Mouse (Mus musculus) gastrocnemius, adult 2 months (tissue): ENCODE measurements around the gene Gm9732. TPM values are rescaled to one million over a fixed set of nuclear protein-coding genes. Genes with fewer than 3 reads are reported as not detected.
A peak's percentile ranks its signal among the peaks of the same experiment; 100 is the strongest.
"Not testable (repeated sequence)": the region's sequence is repeated elsewhere in the genome, so short reads cannot be mapped to it uniquely, and the experiment has no call there.

Experiments
- DNase-seq: peaks from one replicate; pipeline ENCODE4 v3.0.0; 2022
- H3K27ac ChIP-seq: fragments of 200-600 bp; 2 replicates; pipeline ENCODE4 v1.8.1; 2022; ENCODE audit warnings: mild to moderate bottlenecking
- H3K4me3 ChIP-seq: fragments of 200-600 bp; 2 replicates; pipeline ENCODE4 v1.8.1; 2022; ENCODE audit warnings: mild to moderate bottlenecking, moderate library complexity
- intact Hi-C: fragments of 180-260 bp; cut with DNase I; formaldehyde crosslinking; loops from one replicate; pipeline ENCODE4 v1.15.1; 2025
- long read RNA-seq, 2 experiments: library from polyadenylated mRNA; stranded (forward); transcript quantifications; one replicate each; pipeline ENCODE4 v2.0.0; 2021
- total RNA-seq, 2 experiments: library from RNA; stranded (reverse); gene quantifications; 2 replicates each; pipeline ENCODE4 v1.2.3; 2021

Gm9732 gene
- not detected for total RNA-seq
- long read RNA-seq, experiment 1 = 0 reads
- long read RNA-seq, experiment 2 = 0 reads

DNA sequence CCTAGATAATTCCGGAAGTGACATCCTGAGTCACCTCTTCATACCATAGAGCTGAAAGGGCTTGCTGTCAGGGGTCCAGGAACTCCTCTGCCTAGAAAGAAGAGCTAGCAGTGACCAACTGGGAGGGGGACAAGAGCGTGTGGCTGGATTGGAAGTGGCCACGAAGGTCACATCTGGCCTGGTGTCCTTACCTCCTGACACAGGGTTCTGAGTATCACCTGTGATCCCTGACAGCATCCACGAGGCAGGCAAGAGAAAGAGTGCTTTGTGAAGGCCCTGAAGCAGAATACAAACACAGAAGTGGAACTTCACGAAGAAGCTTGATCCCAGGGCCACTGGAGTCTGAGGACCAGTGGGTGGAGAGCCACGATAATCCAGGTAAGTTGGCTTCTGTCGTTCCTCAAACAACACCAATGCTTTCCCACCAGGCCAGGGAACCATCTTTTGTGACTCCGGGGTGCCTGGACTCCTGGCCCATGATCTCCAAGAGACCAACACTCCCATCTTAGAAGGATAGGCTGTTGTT is at the start of gene Gm9732:
Gm9732 (plus strand) TSS at position 51 of the 526 bp plus-strand sequence.
- intact Hi-C loops = loop anchor here (5.0 kb wide), 1 partner anchor 292 kb away; no protein-coding TSS in a partner anchor
- peak; percentile 33 for DNase-seq
- H3K4me3 ChIP-seq, H3K27ac ChIP-seq: not testable (repeated sequence)

DNA sequence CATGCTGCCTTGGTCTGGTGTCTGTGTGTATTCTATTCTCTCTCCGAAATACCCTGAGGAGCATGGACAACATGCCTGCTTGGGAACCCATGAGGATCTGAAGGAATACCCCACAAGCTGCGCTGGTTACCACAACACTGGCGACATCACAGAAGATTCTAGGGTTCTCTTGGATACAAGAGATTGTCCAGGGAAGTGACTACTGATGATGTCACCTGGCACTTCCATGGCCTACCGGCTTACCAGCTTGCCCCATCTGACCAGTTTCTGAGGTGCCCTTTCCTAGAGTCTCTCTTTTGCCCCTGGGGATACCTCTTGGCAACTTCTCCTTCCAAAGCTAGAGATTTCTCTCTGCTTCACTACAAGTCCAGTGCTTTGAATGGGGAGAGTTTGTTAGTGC is 39.6 kb upstream of the Gm9732 start, which contains the start of gene Gm8122:
Gm8122 (minus strand) TSS at position 101 of the 400 bp plus-strand sequence.
- H3K4me3 ChIP-seq, DNase-seq, intact Hi-C loops, H3K27ac ChIP-seq: not testable (repeated sequence)

DNA sequence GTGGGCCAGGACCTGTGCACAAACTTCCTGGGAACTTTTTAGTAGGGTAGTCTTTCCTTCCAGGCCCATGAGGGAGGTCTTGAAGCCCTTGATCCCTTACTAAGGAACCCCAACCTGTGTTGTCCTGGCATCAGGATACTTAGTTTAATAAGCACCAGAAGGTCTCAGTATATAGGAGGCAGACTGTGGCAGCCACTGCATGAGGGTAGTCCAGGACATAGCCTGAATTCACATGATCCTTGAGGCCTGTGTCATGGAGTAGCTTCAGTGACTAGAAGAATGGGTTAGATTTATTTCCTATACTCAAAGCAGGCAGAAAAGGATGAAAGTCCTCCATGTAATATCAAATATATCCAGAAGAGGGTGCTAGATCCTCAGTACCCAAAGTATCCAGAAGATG is 37.1 kb upstream of the Gm9732 start:
- intact Hi-C loops = not testable (repeated sequence)

DNA sequence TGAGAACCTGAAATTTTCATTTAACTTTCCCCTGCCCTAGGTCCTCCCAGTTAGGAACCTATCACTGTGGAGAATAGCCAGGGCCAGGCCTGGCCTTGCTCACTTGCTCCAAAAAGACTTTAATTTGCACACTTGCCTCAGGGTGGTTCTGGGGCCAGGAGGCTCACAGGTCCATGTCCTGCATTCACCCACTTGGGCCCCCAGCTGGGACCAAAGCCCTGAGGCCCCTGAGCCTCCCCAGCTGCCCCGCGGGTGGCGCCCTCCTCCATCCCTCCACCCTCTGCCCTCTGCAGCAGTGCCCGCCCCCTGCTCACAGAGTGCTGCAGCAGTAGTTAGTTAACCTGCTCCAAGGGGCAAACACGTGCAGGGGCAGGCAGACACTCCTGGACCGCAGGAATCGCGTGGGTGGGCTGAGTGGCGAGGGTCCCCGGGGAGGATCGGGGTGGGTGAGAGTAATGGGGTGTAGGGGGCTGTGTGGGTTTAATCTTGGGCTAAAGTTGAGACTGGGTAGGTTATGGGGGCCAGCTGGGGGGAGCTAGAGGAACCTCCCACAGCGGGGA is 25.1 kb upstream of the Gm9732 start:
- not testable (repeated sequence) for H3K27ac ChIP-seq

More for the DNA sequence above, 37.1 kb upstream of the Gm9732 start:
- not testable (repeated sequence) for H3K27ac ChIP-seq, DNase-seq, H3K4me3 ChIP-seq

DNA sequence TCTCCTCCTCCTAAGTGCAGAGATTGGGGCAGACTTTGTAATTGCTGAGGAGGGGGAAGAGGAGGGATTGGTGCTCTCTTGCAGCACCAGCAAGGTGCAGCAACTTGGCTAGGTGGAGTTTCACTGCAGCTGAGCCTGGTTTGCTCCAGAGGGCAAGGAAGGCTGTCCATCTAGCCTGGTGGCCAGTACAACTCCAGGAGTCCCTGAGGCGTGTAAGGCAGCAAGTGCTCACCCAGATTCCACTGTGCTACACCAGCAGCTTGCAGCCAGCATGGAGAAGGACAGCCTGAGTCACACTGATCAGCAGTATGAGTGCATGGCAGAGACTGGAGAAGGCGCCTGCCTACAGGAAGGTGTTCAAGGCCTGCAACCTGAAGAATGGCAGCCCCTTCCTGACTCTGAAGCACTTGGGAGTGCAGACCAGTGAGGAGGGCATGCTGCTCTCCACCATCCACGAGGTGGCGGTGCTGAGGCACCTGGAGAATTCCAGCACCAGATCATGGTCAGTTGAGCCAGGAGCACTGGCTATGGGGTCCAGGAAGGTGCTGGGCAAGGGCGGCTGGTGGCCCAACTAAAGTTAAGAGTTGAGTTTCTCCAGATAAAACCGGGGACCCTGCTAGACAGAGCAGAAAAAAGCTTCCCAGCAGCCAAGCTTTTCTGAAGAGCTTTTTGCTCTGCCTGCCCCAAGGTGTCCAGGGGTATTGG is 24.1 kb upstream of the Gm9732 start:
- DNase-seq, H3K27ac ChIP-seq, H3K4me3 ChIP-seq, intact Hi-C loops: not testable (repeated sequence)

More for the DNA sequence above, 25.1 kb upstream of the Gm9732 start:
- intact Hi-C loops, H3K4me3 ChIP-seq: not testable (repeated sequence)
- peak; percentile 28 for DNase-seq

DNA sequence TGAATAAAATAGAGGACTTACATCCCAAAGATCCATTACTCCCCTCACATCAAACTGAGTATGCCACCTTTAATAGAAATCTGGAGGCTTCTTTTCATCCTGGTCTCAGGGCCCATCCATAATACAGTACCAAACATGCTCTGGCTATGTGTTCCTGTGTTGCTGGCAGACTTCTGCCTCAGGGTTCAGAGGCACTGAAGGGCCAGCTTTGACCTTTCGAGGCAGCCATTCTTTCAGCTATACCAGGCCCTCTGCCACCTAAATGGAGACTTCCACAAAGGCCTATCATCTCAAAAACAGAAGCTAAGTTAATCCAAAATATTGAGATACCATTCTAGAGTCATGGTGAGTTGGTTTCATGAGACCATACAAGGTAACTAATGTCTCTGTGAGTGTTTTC is 18.3 kb upstream of the Gm9732 start:
- H3K27ac ChIP-seq, intact Hi-C loops, H3K4me3 ChIP-seq, DNase-seq: not testable (repeated sequence)

DNA sequence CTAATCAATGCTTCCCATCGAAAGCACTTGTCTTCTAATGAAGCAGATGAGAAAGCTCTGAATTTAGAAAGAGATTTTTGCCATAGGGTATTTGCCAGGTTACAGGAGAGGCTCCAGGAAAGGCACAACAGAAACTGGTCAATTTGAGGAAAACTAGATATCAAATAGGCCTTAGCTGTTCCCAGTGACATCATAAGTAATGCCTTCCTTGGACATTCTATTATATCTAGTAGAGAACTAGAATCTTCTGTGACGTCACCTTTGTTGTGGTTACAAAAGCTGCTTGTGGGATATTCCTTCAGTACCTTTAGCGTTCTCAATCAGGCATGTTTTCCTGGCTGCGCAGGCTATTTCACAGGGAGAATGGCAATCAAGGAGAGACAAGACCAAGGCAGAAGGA is 16.5 kb upstream of the Gm9732 start, which contains the start of gene Gm8126:
Gm8126 (plus strand) TSS at position 301 of the 400 bp plus-strand sequence.
- H3K4me3 ChIP-seq, intact Hi-C loops, DNase-seq, H3K27ac ChIP-seq: not testable (repeated sequence)

DNA sequence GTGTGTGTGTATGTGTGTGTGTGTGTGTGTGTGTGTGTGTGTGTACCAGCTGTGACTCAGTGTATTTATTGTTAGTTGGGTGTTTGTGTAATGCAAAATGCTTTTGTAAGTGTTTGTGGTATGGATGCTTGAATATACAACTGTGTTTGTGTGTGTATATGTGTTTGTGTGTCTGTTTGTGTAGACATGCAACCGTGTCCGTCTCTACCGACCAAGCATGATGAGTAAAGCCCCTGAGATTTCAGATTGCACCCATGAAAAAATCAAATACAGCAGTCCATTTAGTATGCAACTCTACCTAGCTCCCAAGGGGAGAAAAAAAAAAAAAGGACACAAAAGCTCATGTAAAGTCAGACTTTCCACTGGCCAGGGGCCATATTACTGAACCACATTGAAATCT is 11.4 kb upstream of the Gm9732 start:
- intact Hi-C loops, H3K27ac ChIP-seq, H3K4me3 ChIP-seq, DNase-seq: not testable (repeated sequence)

DNA sequence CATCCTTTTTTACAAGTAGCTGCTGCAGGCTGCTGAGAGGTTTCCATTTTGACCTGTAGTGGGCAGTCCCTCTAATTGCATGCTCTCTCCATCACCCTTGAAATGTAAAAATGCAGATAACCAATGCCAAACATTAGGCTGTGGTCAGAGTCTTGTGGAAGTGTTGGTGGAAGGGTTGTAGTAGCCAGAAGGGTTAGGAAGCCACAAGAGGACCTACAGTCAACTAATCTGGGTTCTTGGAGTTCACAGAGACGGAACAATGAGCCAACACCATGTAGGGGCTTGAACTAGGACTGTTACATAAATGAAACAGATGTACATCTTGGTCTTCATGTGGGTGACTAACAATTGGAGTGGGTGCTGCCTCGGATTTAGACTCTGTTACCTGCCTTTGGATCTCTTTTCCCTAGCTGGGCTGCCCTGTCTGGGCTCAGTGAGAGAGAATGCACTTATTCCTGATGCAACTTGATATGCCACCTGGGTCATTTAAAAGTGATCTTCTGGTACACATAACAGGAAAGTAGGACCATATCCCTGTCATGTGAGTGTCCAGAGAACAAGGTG is 6.2 kb upstream of the Gm9732 start:
- intact Hi-C loops, H3K4me3 ChIP-seq, H3K27ac ChIP-seq, DNase-seq: not testable (repeated sequence)

DNA sequence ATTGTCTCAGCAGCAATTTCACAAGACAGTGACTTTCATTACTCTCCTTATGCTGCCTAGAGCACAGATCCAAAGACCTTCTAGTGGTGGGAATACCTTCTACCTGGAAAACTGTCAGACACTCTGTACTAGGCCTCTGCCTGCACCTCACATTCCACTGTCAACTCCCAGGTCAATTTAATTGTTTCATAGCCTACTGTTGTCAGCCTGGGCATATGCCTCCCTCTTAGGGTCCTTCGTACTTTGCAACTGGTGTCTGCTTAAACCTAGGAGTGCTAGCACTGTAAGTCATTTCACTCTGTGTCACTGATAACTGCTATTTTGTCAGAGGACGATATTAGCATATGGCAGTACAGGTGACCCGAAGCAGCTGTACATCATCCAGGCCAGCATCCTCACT is 5.6 kb upstream of the Gm9732 start:
- H3K27ac ChIP-seq, DNase-seq, H3K4me3 ChIP-seq, intact Hi-C loops: not testable (repeated sequence)

DNA sequence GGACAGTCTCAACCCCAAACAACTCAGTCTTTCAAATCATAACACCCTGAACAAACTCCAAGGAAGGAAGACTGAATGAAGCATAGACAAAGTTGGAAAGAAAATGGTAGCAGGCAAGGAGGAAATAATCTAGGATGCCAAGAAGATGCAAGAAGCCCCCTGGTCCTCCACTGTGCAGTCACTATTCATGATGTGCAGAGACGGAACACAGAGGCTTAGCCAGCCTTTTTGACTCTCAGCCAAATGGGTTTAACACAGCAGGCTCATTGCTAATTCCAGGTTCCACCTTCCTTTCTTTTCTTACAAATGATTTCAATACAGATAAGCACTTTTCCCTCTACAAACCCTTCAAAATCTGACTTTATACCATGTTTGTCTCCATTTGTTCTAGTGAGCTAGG is 1.7 kb upstream of the Gm9732 start:
- H3K27ac ChIP-seq, intact Hi-C loops, DNase-seq, H3K4me3 ChIP-seq: not testable (repeated sequence)

DNA sequence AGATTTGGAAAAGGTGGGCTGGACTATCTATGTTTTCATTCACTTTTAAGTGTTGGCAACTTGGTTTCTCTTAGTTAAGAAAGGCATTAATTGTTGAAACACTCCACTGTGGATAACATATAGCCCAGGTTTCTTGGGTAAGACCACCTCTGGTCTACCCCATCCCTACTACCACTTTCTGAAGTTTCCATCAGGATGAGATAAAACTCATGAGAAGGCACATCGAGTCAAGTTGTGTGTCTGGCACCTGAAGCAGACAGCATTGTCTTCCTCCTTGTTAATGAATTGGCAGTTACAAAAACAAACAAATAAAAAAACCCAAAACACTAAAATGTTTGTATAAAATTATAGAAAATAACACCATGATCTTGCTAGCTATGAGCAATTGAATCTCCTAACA is 916 bp downstream of the Gm9732 start:
- not testable (repeated sequence) for DNase-seq, H3K4me3 ChIP-seq, H3K27ac ChIP-seq
- intact Hi-C loops = loop anchor here (5.0 kb wide), 1 partner anchor 292 kb away; no protein-coding TSS in a partner anchor

DNA sequence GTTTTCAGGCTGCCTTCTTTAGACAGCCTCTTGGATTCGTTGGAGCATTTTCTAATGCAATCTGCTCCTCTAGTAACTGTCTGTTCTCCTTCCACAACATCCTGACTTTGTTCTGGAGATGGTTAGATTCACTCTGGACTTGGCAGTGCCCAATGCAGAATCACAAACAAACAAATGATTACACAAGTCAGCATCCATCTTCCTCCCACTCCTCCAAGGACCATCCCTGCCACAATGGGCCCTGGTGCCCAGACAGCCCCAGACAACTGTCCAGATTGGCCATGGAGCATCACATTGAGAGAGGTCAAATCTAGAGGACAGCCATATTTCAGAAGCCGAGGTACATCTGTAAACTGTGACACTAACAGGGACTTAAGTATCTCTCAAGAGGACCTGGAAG is 2.6 kb downstream of the Gm9732 start:
- intact Hi-C loops = loop anchor here (5.0 kb wide), 1 partner anchor 290 kb away; no protein-coding TSS in a partner anchor
- not testable (repeated sequence) for DNase-seq, H3K27ac ChIP-seq, H3K4me3 ChIP-seq

DNA sequence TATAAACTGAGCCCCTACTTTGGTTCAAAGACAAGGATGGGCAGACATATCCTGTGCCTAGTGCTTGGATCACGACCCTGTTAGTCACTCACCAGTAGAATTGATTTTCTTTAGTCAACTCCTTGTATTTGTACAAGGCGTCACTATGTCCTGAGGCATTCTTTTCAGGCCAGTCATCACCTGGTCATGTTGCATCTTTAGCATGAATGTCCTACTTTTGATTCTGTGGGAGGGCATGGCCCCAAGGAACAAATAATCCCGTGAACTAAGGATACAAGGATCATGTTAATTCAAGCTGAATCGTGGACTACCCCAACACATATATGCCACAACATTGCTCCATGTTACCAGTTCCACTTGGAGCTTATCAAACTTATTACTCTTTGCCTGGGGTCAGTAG is 3.3 kb downstream of the Gm9732 start:
- H3K27ac ChIP-seq, H3K4me3 ChIP-seq, DNase-seq: not testable (repeated sequence)
- intact Hi-C loops = loop anchor here (5.0 kb wide), 1 partner anchor 289 kb away; no protein-coding TSS in a partner anchor

DNA sequence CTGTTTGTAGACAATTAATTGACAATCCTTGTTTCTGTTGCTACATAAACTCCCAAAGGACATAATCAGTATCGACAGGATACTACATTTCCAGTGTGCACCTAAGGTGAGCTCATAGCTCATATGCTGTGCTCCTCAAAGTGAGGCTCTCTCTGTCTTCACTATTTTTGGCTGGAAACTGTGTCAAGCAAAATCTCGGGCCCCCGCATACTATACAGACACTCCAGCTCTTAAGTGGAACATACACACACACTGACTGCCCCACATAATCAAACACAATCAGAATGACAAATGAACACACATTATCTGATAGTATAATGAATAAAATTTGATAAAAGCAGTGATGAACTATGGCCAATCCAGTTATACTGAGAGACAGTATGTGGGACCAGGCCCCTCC is 3.8 kb downstream of the Gm9732 start:
- not testable (repeated sequence) for H3K27ac ChIP-seq, H3K4me3 ChIP-seq, DNase-seq
- intact Hi-C loops = loop anchor here (5.0 kb wide), 1 partner anchor 289 kb away; no protein-coding TSS in a partner anchor

DNA sequence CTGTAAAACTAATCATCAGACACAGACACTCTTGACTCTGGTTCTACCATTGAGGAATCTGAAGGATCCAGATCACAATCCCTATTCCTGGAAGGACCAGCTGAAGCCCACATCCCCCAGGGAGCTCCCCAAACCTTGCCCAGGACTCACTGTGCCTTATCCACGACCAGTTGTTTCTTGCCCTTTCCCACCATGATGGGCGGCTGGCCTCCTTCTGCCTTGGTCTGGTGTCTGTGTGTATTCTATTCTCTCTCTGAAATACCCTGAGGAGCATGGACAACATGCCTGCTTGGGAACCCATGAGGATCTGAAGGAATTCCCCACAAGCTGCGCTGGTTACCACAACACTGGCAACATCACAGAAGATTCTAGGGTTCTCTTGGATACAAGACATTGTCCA is 18.7 kb downstream of the Gm9732 start, which contains the start of gene Gm8127:
Gm8127 (minus strand) TSS at position 330 of the 400 bp plus-strand sequence.
- H3K4me3 ChIP-seq, intact Hi-C loops, DNase-seq, H3K27ac ChIP-seq: not testable (repeated sequence)

DNA sequence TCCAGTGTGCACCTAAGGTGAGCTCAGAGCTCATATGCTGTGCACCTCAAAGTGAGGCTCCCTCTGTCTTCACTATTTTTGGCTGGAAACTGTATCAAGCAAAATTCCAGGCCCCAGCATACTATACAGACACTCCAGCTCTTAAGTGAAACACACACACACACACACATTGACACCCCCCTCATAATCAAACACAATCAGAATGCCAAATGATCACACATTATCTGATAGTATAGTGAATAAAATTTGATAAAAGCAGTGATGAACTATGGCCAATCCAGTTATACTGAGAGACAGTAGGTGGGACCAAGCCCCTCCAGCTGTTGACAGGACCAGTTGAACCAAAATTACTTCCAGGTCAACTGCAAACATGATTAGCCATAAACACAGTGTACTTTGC is 44.7 kb downstream of the Gm9732 start:
- H3K4me3 ChIP-seq, DNase-seq, H3K27ac ChIP-seq, intact Hi-C loops: not testable (repeated sequence)

DNA sequence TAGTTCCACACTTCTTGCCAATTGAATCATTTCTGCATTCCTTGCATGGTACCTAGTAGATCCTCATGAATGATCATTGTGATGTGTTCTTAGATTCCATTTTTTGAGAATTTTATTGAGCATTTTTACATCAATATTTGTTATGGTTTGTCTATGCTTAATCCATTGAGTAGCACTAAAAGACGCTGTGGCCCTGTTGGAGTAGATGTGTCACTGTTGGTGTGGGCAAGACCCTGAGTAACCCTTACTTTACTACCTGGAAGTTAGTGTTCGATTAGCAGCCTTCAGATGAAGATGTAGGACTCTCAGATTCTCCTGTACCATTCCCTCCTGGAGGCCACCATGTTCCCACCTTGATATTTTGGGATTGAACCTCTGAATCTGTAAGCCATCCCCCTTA is 53.8 kb downstream of the Gm9732 start:
- DNase-seq, intact Hi-C loops, H3K27ac ChIP-seq, H3K4me3 ChIP-seq: not testable (repeated sequence)
